Mouse (Mus musculus): ENCODE measurements around the gene Gm28961.
"Not testable (repeated sequence)": the region's sequence is repeated elsewhere in the genome, so short reads cannot be mapped to it uniquely, and the experiment has no call there.

Gm28961 gene

GRCm38 (mm10) chrY:57705397-57705796 lies at the start of gene Gm28961:
TSS of gene Gm28961 (plus strand) at chrY:57705697.
- DNase-seq, result not testable (repeated sequence)
